Mouse (Mus musculus) limb, embryonic 11.5 days (tissue): ENCODE data around the gene Akap5. TPM values are rescaled to one million over a fixed set of nuclear protein-coding genes. Genes with fewer than 3 reads are reported as not detected.

Experiments
- ATAC-seq: fragments of 200-750 bp; cut with Nextera tagmentation; 2 replicates; pipeline ENCODE4 v1.8.0; 2017; ENCODE audit warnings: low read depth; ENCODE audit not compliant: insufficient number of reproducible peaks, low FRiP score, low TSS enrichment
- DNase-seq: peaks from one replicate; pipeline ENCODE4 v3.0.0-alpha.2; 2015; ENCODE audit warnings: low spot score
- H3K27ac ChIP-seq: fragments of 300-500 bp; sonication (generic); replicated peaks from 2 replicates; pipeline ENCODE4 v1.5.1; 2014; ENCODE audit warnings: low read depth, mild to moderate bottlenecking, low read length
- H3K27me3 ChIP-seq: fragments of 300-500 bp; sonication (generic); 2 replicates; pipeline ENCODE4 v1.6.1; 2014; ENCODE audit warnings: mild to moderate bottlenecking, low read length, mixed read lengths; ENCODE audit not compliant: control insufficient read depth, insufficient read depth
- H3K36me3 ChIP-seq: fragments of 300-500 bp; sonication (generic); 2 replicates; pipeline ENCODE4 v1.6.1; 2014; ENCODE audit warnings: mild to moderate bottlenecking, low read length, moderate library complexity, mixed read lengths; ENCODE audit not compliant: control insufficient read depth, insufficient read depth
- H3K4me1 ChIP-seq: fragments of 300-500 bp; sonication (generic); 2 replicates; pipeline ENCODE4 v1.6.1; 2014; ENCODE audit warnings: low read length, mixed read lengths; ENCODE audit not compliant: control insufficient read depth, insufficient read depth
- H3K4me2 ChIP-seq: fragments of 300-500 bp; sonication (generic); 2 replicates; pipeline ENCODE4 v1.6.1; 2014; ENCODE audit warnings: low read depth, mild to moderate bottlenecking, moderate library complexity; ENCODE audit not compliant: severe bottlenecking
- H3K4me3 ChIP-seq: fragments of 300-500 bp; sonication (generic); 2 replicates; pipeline ENCODE4 v1.5.1; 2014; ENCODE audit warnings: low read depth, low read length
- H3K9ac ChIP-seq: fragments of 300-500 bp; sonication (generic); 2 replicates; pipeline ENCODE4 v1.6.1; 2014; ENCODE audit warnings: mild to moderate bottlenecking, low read length
- H3K9me3 ChIP-seq: fragments of 300-500 bp; sonication (generic); 2 replicates; pipeline ENCODE4 v1.6.1; 2016; ENCODE audit warnings: low read length; ENCODE audit not compliant: control insufficient read depth
- WGBS: fragments of 180-500 bp; shearing (Covaris S2); extraction: QIAGEN DNeasy Blood & Tissue Kit; methylation state at CpG from one replicate; pipeline ENCODE4 v1.1.7; 2014; 5-methylcytosine and 5-hydroxymethylcytosine counted together
- polyA plus RNA-seq: library from polyadenylated mRNA; unstranded; fragments of >200 nt; fragmentation: Nextera tagmentation; extraction: Ambion mirVana; gene quantifications from 2 replicates; pipeline ENCODE4 v1.2.1, GENCODE M21; 2014

The Akap5 gene
- polyA plus RNA-seq, 1 experiment from 2014 or later = 1.4 TPM

GRCm38 (mm10) chr12:76368201-76368789 lies 43.6 kb downstream of the Akap5 start:
- DNase-seq (no peak), ATAC-seq (no peak)
- peak overlapping the region; percentile 96 for H3K27ac ChIP-seq
- 5% methylated on average over 9 of the region's 9 CpGs for WGBS
- H3K27me3 ChIP-seq = no peaks in the 10 kb centered on the region
- H3K4me1 ChIP-seq = peaks cover 25% of the 10 kb centered on the region
- H3K4me3 ChIP-seq = peak overlapping the region; percentile 60
- H3K4me2 ChIP-seq = peak overlapping the region; percentile 84
- no peaks in the 10 kb centered on the region for H3K9me3 ChIP-seq
- H3K36me3 ChIP-seq = no peaks in the 10 kb centered on the region
- peak overlapping the region; percentile 82 for H3K9ac ChIP-seq

GRCm38 (mm10) chr12:76368790-76369205 lies 44.1 kb downstream of the Akap5 start:
- Histone ChIP-seq H3K9ac (peak overlapping the region; percentile 82), H3K4me3 (peak overlapping the region; percentile 60), H3K27ac (peak overlapping the region; percentile 96), H3K9me3 (no peaks in the 10 kb centered on the region), H3K27me3 (no peaks in the 10 kb centered on the region), H3K36me3 (no peaks in the 10 kb centered on the region), H3K4me1 (peaks cover 25% of the 10 kb centered on the region), H3K4me2 (peak overlapping the region; percentile 84)
- DNase-seq (peak; percentile 78), ATAC-seq (0 out of 2 replicates have a peak, but pooled peaks have one; percentile 8)
- under 1% methylated on average over 26 of the region's 26 CpGs for WGBS

- ATAC-seq = peak; percentile 67
- peaks cover 26% of the 10 kb centered on the region for H3K4me1 ChIP-seq
Observed at GRCm38 (mm10) chr12:76369206-76369977, 44.7 kb downstream of the Akap5 start, which contains the start of gene Zbtb25. TSS of gene Zbtb25 (minus strand) at chr12:76369602.

GRCm38 (mm10) chr12:76369978-76370830 lies 45.5 kb downstream of the Akap5 start, which contains the start of gene Zbtb1:
TSS of gene Zbtb1 (plus strand) at chr12:76370266.
- Histone ChIP-seq H3K4me2 (peak within 1 kb of the TSS; percentile 84), H3K27me3 (no peaks in the 10 kb centered on the region), H3K27ac (peak within 1 kb of the TSS; percentile 96), H3K9ac (peak within 1 kb of the TSS; percentile 82), H3K4me3 (peak within 1 kb of the TSS; percentile 60), H3K4me1 (peaks cover 29% of the 10 kb centered on the region), H3K36me3 (no peaks in the 10 kb centered on the region), H3K9me3 (no peaks in the 10 kb centered on the region)
- 0% methylated on average over 67 of the region's 99 CpGs for WGBS
- DNase-seq (peak; percentile 84), ATAC-seq (peak; percentile 69)

More at GRCm38 (mm10) chr12:76369206-76369977, 44.7 kb downstream of the Akap5 start, which contains the start of gene Zbtb25:
- no peaks in the 10 kb centered on the region for H3K9me3 ChIP-seq
- 0% methylated on average over 90 of the region's 96 CpGs for WGBS
- peak within 1 kb of the TSS; percentile 96 for H3K27ac ChIP-seq
- no peaks in the 10 kb centered on the region for H3K27me3 ChIP-seq
- no peaks in the 10 kb centered on the region for H3K36me3 ChIP-seq
- H3K4me3 ChIP-seq = peak within 1 kb of the TSS; percentile 60
- peak; percentile 84 for DNase-seq
- H3K4me2 ChIP-seq = peak within 1 kb of the TSS; percentile 84
- peak within 1 kb of the TSS; percentile 82 for H3K9ac ChIP-seq

- ATAC-seq (peak; percentile 45), DNase-seq (peak; percentile 83)
- Histone ChIP-seq H3K4me2 (peak overlapping the region; percentile 84), H3K36me3 (no peaks in the 10 kb centered on the region), H3K4me1 (peaks cover 29% of the 10 kb centered on the region), H3K27me3 (no peaks in the 10 kb centered on the region), H3K9ac (peak overlapping the region; percentile 82), H3K27ac (peak overlapping the region; percentile 96), H3K4me3 (peak overlapping the region; percentile 60), H3K9me3 (no peaks in the 10 kb centered on the region)
- WGBS = under 1% methylated on average over 61 of the region's 63 CpGs
Observed at GRCm38 (mm10) chr12:76370831-76371571, 46.3 kb downstream of the Akap5 start.

- Histone ChIP-seq H3K27ac (no peak overlapping the region), H3K9ac (no peak overlapping the region), H3K9me3 (no peaks in the 10 kb centered on the region), H3K4me3 (no peak overlapping the region), H3K4me1 (peaks cover 25% of the 10 kb centered on the region), H3K27me3 (no peaks in the 10 kb centered on the region), H3K36me3 (no peaks in the 10 kb centered on the region), H3K4me2 (peak overlapping the region; percentile 84)
- no peak for ATAC-seq
- WGBS = 29% methylated on average over 7 of the region's 7 CpGs
- DNase-seq = no peak
Observed at GRCm38 (mm10) chr12:76372046-76372445, 47.4 kb downstream of the Akap5 start.

GRCm38 (mm10) chr12:76372881-76373818 lies 48.5 kb downstream of the Akap5 start:
- H3K27ac ChIP-seq = no peak overlapping the region
- no peak for DNase-seq
- H3K4me1 ChIP-seq = peaks cover 14% of the 10 kb centered on the region
- no peak for ATAC-seq
- H3K36me3 ChIP-seq = no peaks in the 10 kb centered on the region
- no peaks in the 10 kb centered on the region for H3K27me3 ChIP-seq
- 77% methylated on average over 5 of the region's 7 CpGs for WGBS
- no peak overlapping the region for H3K4me2 ChIP-seq
- no peak overlapping the region for H3K9ac ChIP-seq
- H3K9me3 ChIP-seq = no peaks in the 10 kb centered on the region
- H3K4me3 ChIP-seq = no peak overlapping the region
